Mouse (Mus musculus): Measurements from ENCODE around the gene Hist1h2be.

- TF ChIP-seq CTCF (IDR thresholded peaks at IDR 0.05; ENCODE audit: low read depth) (no peak), EP300 (IDR thresholded peaks at IDR 0.05; ENCODE audit: low read depth) (no peak)
Observed at GRCm38 (mm10) chr13:23586940-23587225, 34.0 kb downstream of the Hist1h2be start.

Data from liver, postnatal 0 days (tissue).